Mouse (Mus musculus): ENCODE data around the gene Ppp3r1. TPM values are rescaled to one million over a fixed set of nuclear protein-coding genes. Genes with fewer than 3 reads are reported as not detected.

Ppp3r1 gene
- polyA plus RNA-seq (2012; rRNA removed) = 58.3 and 61.5 TPM in 2 replicates

DNA sequence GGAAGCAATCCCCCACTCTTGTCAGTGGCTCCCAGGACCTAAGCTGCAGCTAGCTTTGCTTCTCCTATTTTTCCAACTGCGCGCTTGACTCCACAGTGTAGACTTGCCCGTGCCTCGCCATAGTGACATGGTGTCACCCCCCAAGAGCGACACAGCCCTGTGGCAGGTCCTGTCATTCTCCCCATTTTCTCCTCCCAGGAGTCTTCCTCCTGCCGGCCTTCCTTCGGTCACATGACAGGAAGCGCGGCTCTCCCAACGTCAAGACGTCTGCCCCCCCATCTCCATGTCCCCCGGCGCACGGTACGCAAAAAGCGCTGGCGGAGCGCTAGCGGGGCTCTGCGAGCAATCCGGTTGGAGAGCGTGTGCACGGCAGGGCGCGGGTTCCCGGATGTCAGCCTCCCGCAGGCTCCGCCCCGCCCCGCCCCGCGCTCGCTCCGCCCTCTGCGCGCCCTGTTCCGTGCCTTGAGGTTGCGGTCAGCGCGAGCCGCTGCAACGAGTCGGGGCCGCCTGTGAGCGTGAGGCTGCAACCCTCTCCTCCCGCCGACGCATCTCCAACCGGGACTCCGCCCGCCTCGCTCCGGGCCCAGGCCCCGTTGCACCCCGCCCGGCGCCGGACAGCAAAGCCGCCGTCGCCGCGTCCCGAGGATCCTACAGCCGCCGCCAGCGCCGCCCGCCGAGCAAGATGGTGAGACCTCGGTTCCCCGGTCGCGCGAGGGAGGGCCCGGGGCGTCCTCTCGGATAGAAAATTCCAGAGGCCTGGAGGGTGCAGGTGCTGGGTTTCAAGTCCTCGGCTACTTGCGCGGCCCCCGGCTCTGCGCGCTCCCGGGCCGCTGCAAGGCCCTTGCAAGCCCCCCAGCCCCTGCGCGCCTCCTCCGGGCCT, at the start of gene Ppp3r1:
TSS of gene Ppp3r1 (plus strand) at position 406 of the 880 bp plus-strand sequence.

DNA sequence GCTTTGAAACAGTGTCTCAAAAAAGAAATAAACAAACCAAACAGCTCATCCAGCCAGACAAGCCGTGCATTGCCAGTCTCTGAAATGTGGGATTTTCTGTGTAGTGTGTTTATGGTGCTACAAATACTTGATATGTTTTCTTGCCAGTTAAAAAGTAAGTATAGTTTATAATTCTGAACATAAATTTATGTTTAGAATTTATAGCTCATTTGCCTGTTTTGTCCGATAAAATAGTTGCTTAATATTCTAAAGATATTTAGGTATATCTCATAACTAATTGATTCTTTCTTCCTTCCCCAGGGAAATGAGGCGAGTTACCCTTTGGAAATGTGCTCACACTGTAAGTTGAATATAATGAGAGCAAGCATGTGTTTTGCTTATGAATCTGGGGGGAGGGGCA, 22.7 kb downstream of the Ppp3r1 start, which contains the start of gene Wdr92:
TSS of gene Wdr92 (plus strand) at position 301 of the 400 bp plus-strand sequence.

DNA sequence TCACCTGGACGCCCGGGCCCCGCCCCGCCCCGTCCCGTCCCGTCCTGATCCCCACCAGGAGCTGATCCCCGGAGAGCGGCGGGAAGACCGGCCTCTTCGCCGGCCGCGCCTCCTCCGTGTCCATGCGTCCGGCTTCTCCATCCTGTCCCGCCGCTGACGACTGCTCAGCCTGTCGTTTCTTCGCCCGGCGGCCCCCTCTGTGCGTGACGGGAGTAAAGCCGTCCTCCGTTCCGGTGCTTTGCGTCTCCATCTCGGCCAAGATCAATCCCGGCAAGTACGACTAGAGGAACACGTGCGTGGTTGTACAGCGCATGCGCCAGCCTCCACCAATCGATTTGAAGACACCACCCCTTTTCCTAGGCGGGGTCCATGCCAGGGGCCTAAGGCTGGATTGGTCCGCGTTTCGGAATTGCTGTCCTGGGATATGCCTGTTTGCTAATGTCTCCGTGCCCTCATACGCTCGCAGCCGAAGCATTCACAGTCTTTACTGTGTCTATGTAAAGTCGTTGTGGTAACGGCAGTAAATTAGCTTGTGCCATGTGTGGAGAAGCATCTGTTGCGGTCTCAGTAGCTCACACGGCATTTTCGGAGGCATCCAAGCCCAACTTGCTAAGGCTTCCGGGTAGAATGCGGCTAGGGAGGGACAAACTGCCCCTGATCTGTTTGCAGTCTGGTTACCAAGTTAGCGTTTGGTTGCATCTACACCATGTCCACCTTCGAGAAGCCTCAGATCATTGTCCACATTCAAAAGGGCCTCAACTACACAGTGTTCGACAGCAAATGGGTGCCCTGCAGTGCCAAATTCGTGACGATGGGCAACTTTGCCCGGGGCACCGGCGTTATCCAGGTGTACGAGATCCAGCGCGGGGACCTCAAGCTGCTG, 52.4 kb downstream of the Ppp3r1 start, which contains the start of gene Pno1:
TSS of gene Pno1 (minus strand) at position 311 of the 883 bp plus-strand sequence.

Other genes with a start within 250 kb of the Ppp3r1 start
- 4.9 and 5.8 TPM in 2 replicates for gene Fbxo48, start 207.9 kb upstream of the Ppp3r1 start, polyA plus RNA-seq (2012; rRNA removed)
- gene Cnrip1, start 107.7 kb upstream of the Ppp3r1 start, polyA plus RNA-seq (2012; rRNA removed) = 15.1 and 20.7 TPM in 2 replicates
- gene Plek, start 106.9 kb upstream of the Ppp3r1 start, polyA plus RNA-seq (2012; rRNA removed) = 5.6 and 7.6 TPM in 2 replicates
- gene Wdr92, start 22.8 kb downstream of the Ppp3r1 start, polyA plus RNA-seq (2012; rRNA removed) = 19.9 and 21.1 TPM in 2 replicates
- 25.0 and 29.7 TPM in 2 replicates for gene Pno1, start 52.3 kb downstream of the Ppp3r1 start, polyA plus RNA-seq (2012; rRNA removed)
- gene C1d, start 98.3 kb downstream of the Ppp3r1 start, polyA plus RNA-seq (2012; rRNA removed) = 85.1 and 90.5 TPM in 2 replicates

All from central nervous system, embryonic 11.5 days (tissue).